Mouse (Mus musculus): ENCODE data around the gene Tgm1. TPM values are rescaled to one million over a fixed set of nuclear protein-coding genes. Genes with fewer than 3 reads are reported as not detected.
A peak's percentile ranks its signal among the peaks of the same experiment; 100 is the strongest.
"Not testable (repeated sequence)": the region's sequence is repeated elsewhere in the genome, so short reads cannot be mapped to it uniquely, and the experiment has no call there.

The Tgm1 gene
- polyA plus RNA-seq (2014; fragmentation: Nextera tagmentation; extraction: Ambion mirVana) = 0.10 and 0.12 TPM in 2 replicates

- Histone ChIP-seq H3K4me3 (ENCODE audit: low read depth, low read length) (no peak within 1 kb of the TSS), H3K9me3 (replicated peaks; ENCODE audit: control insufficient read depth, low read length) (no peaks in the 10 kb centered on the region), H3K27me3 (replicated peaks; ENCODE audit: control insufficient read depth, insufficient read depth, low read length) (0 out of 2 replicates have a peak, but pooled peaks cover 3% of the 10 kb centered on the region), H3K4me2 (ENCODE audit: low read length) (no peak within 1 kb of the TSS), H3K27ac (ENCODE audit: low read depth, low read length) (no peak within 1 kb of the TSS), H3K4me1 (ENCODE audit: control insufficient read depth, insufficient read depth, low read length) (no peaks in the 10 kb centered on the region), H3K9ac (ENCODE audit: low read length) (no peak within 1 kb of the TSS), H3K36me3 (ENCODE audit: control insufficient read depth, insufficient read depth, low read length) (peaks cover 20% of the 10 kb centered on the region)
- no peak for DNase-seq (ENCODE audit: low spot score)
- ATAC-seq = no peak
- WGBS = 20% methylated on average over 4 of the region's 4 CpGs
Observed at GRCm38 (mm10) chr14:55713729-55714122, at the start of gene Tgm1. Gene Tgm1 (minus strand): TSS chr14:55713926.

- H3K4me2 ChIP-seq (ENCODE audit: low read length) = 0 out of 2 replicates have a peak overlapping the region, but pooled peaks have one; percentile 92
- H3K4me1 ChIP-seq (ENCODE audit: control insufficient read depth, insufficient read depth, low read length) = peaks cover 8% of the 10 kb centered on the region; the same call in 1 of the 2 replicates
- H3K27me3 ChIP-seq (replicated peaks; ENCODE audit: control insufficient read depth, insufficient read depth, low read length) = peaks cover 56% of the 10 kb centered on the region
- no peaks in the 10 kb centered on the region for H3K36me3 ChIP-seq (ENCODE audit: control insufficient read depth, insufficient read depth, low read length)
- H3K27ac ChIP-seq (ENCODE audit: low read depth, low read length) = no peak overlapping the region
- 66% methylated on average over 7 of the region's 7 CpGs for WGBS
- no peak overlapping the region for H3K4me3 ChIP-seq (ENCODE audit: low read depth, low read length)
- no peak overlapping the region for H3K9ac ChIP-seq (ENCODE audit: low read length)
- no peak for DNase-seq (ENCODE audit: low spot score)
- H3K9me3 ChIP-seq (replicated peaks; ENCODE audit: control insufficient read depth, low read length) = no peaks in the 10 kb centered on the region
- no peak for ATAC-seq
Observed at GRCm38 (mm10) chr14:55763166-55763565, 49.4 kb upstream of the Tgm1 start.

- Histone ChIP-seq H3K4me1 (ENCODE audit: control insufficient read depth, insufficient read depth, low read length) (peaks cover 4% of the 10 kb centered on the region; the same call in 1 of the 2 replicates), H3K9ac (ENCODE audit: low read length) (peak overlapping the region; percentile 75), H3K9me3 (replicated peaks; ENCODE audit: control insufficient read depth, low read length) (no peaks in the 10 kb centered on the region), H3K4me3 (ENCODE audit: low read depth, low read length) (peak overlapping the region; percentile 53), H3K27ac (ENCODE audit: low read depth, low read length) (no peak overlapping the region; the same call in 1 of the 2 replicates), H3K27me3 (replicated peaks; ENCODE audit: control insufficient read depth, insufficient read depth, low read length) (peaks cover 48% of the 10 kb centered on the region), H3K36me3 (ENCODE audit: control insufficient read depth, insufficient read depth, low read length) (no peaks in the 10 kb centered on the region), H3K4me2 (ENCODE audit: low read length) (peak overlapping the region; percentile 92)
- WGBS = under 1% methylated on average over 77 of the region's 77 CpGs
- peak; percentile 80 for ATAC-seq
- peak; percentile 57 for DNase-seq (ENCODE audit: low spot score)
Observed at GRCm38 (mm10) chr14:55762001-55762821, 48.5 kb upstream of the Tgm1 start.

- Histone ChIP-seq H3K27ac (ENCODE audit: low read depth, low read length) (no peak within 1 kb of the TSS), H3K4me2 (ENCODE audit: low read length) (peak within 1 kb of the TSS; percentile 92), H3K9ac (ENCODE audit: low read length) (peak within 1 kb of the TSS; percentile 75), H3K9me3 (replicated peaks; ENCODE audit: control insufficient read depth, low read length) (no peaks in the 10 kb centered on the region), H3K36me3 (ENCODE audit: control insufficient read depth, insufficient read depth, low read length) (peaks cover under 1% of the 10 kb centered on the region; the same call in 1 of the 2 replicates), H3K27me3 (replicated peaks; ENCODE audit: control insufficient read depth, insufficient read depth, low read length) (peaks cover 45% of the 10 kb centered on the region), H3K4me3 (ENCODE audit: low read depth, low read length) (peak within 1 kb of the TSS; percentile 53), H3K4me1 (ENCODE audit: control insufficient read depth, insufficient read depth, low read length) (peaks cover 4% of the 10 kb centered on the region; the same call in 1 of the 2 replicates)
- ATAC-seq (no peak), DNase-seq (ENCODE audit: low spot score) (no peak)
- 78% methylated on average over 6 of the region's 6 CpGs for WGBS
Observed at GRCm38 (mm10) chr14:55761163-55761562, 47.4 kb upstream of the Tgm1 start, which contains the start of gene Ltb4r2. Gene Ltb4r2 (plus strand): TSS chr14:55761428.

- peak; percentile 40 for ATAC-seq
- not testable (repeated sequence) for H3K9me3 ChIP-seq (replicated peaks; ENCODE audit: control insufficient read depth, low read length); H3K4me1 ChIP-seq (ENCODE audit: control insufficient read depth, insufficient read depth, low read length); H3K9ac ChIP-seq (ENCODE audit: low read length); H3K27ac ChIP-seq (ENCODE audit: low read depth, low read length); H3K4me3 ChIP-seq (ENCODE audit: low read depth, low read length)
- H3K4me2 ChIP-seq (ENCODE audit: low read length) = peak overlapping the region; percentile 30
- DNase-seq (ENCODE audit: low spot score) = peak; percentile 87
- 0% methylated on average over 5 of the region's 6 CpGs for WGBS
- peaks cover 39% of the 10 kb centered on the region for H3K27me3 ChIP-seq (replicated peaks; ENCODE audit: control insufficient read depth, insufficient read depth, low read length)
- H3K36me3 ChIP-seq (ENCODE audit: control insufficient read depth, insufficient read depth, low read length) = peaks cover 10% of the 10 kb centered on the region
Observed at GRCm38 (mm10) chr14:55760156-55760555, 46.4 kb upstream of the Tgm1 start.

- Histone ChIP-seq H3K27ac (ENCODE audit: low read depth, low read length) (no peak within 1 kb of the TSS), H3K9ac (ENCODE audit: low read length) (no peak within 1 kb of the TSS), H3K4me2 (ENCODE audit: low read length) (no peak within 1 kb of the TSS), H3K9me3 (replicated peaks; ENCODE audit: control insufficient read depth, low read length) (no peaks in the 10 kb centered on the region), H3K36me3 (ENCODE audit: control insufficient read depth, insufficient read depth, low read length) (peaks cover 28% of the 10 kb centered on the region), H3K27me3 (replicated peaks; ENCODE audit: control insufficient read depth, insufficient read depth, low read length) (peaks cover 29% of the 10 kb centered on the region), H3K4me1 (ENCODE audit: control insufficient read depth, insufficient read depth, low read length) (peaks cover 4% of the 10 kb centered on the region; the same call in 1 of the 2 replicates), H3K4me3 (ENCODE audit: low read depth, low read length) (no peak within 1 kb of the TSS)
- 18% methylated on average over 8 of the region's 8 CpGs for WGBS
- DNase-seq (ENCODE audit: low spot score) (peak; percentile 78), ATAC-seq (peak; percentile 5; the same call in 1 of the 2 replicates)
Observed at GRCm38 (mm10) chr14:55758363-55758784, 44.6 kb upstream of the Tgm1 start, which contains the start of gene Cideb. Gene Cideb (minus strand): TSS chr14:55758458.

GRCm38 (mm10) chr14:55757566-55757965 is 43.8 kb upstream of the Tgm1 start:
- no peak for ATAC-seq
- Histone ChIP-seq H3K27me3 (replicated peaks; ENCODE audit: control insufficient read depth, insufficient read depth, low read length) (peaks cover 21% of the 10 kb centered on the region), H3K36me3 (ENCODE audit: control insufficient read depth, insufficient read depth, low read length) (peaks cover 36% of the 10 kb centered on the region), H3K4me2 (ENCODE audit: low read length) (no peak overlapping the region), H3K4me1 (ENCODE audit: control insufficient read depth, insufficient read depth, low read length) (peaks cover 4% of the 10 kb centered on the region; the same call in 1 of the 2 replicates), H3K9me3 (replicated peaks; ENCODE audit: control insufficient read depth, low read length) (no peaks in the 10 kb centered on the region), H3K4me3 (ENCODE audit: low read depth, low read length) (no peak overlapping the region), H3K27ac (ENCODE audit: low read depth, low read length) (no peak overlapping the region), H3K9ac (ENCODE audit: low read length) (no peak overlapping the region)
- DNase-seq (ENCODE audit: low spot score) = no peak
- WGBS = 85% methylated on average over 6 of the region's 6 CpGs

- 93% methylated on average over 10 of the region's 10 CpGs for WGBS
- Histone ChIP-seq H3K27ac (ENCODE audit: low read depth, low read length) (no peak overlapping the region), H3K9me3 (replicated peaks; ENCODE audit: control insufficient read depth, low read length) (no peaks in the 10 kb centered on the region), H3K27me3 (replicated peaks; ENCODE audit: control insufficient read depth, insufficient read depth, low read length) (no peaks in the 10 kb centered on the region), H3K4me1 (ENCODE audit: control insufficient read depth, insufficient read depth, low read length) (peaks cover 16% of the 10 kb centered on the region), H3K9ac (ENCODE audit: low read length) (no peak overlapping the region), H3K4me2 (ENCODE audit: low read length) (peak overlapping the region; percentile 93), H3K36me3 (ENCODE audit: control insufficient read depth, insufficient read depth, low read length) (peaks cover 30% of the 10 kb centered on the region), H3K4me3 (ENCODE audit: low read depth, low read length) (no peak overlapping the region)
- ATAC-seq (no peak), DNase-seq (ENCODE audit: low spot score) (no peak)
Observed at GRCm38 (mm10) chr14:55747051-55747847, 33.5 kb upstream of the Tgm1 start.
